Mouse (Mus musculus) frontal cortex, postnatal 10 days (tissue): ENCODE results near the gene Abr.

Source experiments
- DNase-seq, 2 experiments: peaks; one replicate each; pipeline ENCODE4 v3.0.0; 2022; ENCODE audit warnings: low spot score in 2 of 2, mixed read lengths in 1 of 2

Gene Abr

GRCm38 (mm10) chr11:76406702-76407583, 215.2 kb downstream of the Abr start, which contains the start of gene Timm22:
TSS of gene Timm22 (plus strand) at chr11:76406952.
- DNase-seq = peak; percentile 92 to 95

- no peak for DNase-seq
These were observed 216.4 kb downstream of the Abr start for GRCm38 (mm10) chr11:76405626-76406264.

GRCm38 (mm10) chr11:76405113-76405512, 217.0 kb downstream of the Abr start:
- DNase-seq = no peak

GRCm38 (mm10) chr11:76401398-76401797, 220.7 kb downstream of the Abr start:
- DNase-seq = no peak

- no peak for DNase-seq
These were observed 222.4 kb downstream of the Abr start for GRCm38 (mm10) chr11:76399587-76400330.

- peak; percentile 65 to 83 for DNase-seq
These were observed 223.1 kb downstream of the Abr start, which contains the start of gene Nxn for GRCm38 (mm10) chr11:76398798-76399586. TSS of gene Nxn (minus strand) at chr11:76399140.

- peak in 1 of 2 experiments; percentile 28 for DNase-seq
These were observed 223.8 kb downstream of the Abr start for GRCm38 (mm10) chr11:76398312-76398797.

- no peak for DNase-seq
These were observed 224.3 kb downstream of the Abr start for GRCm38 (mm10) chr11:76397650-76398311.

- no peak for DNase-seq
These were observed 229.1 kb downstream of the Abr start for GRCm38 (mm10) chr11:76392996-76393395.

GRCm38 (mm10) chr11:76392532-76392931, 229.6 kb downstream of the Abr start:
- DNase-seq = no peak

GRCm38 (mm10) chr11:76388711-76389110, 233.4 kb downstream of the Abr start:
- DNase-seq = no peak

- no peak for DNase-seq
These were observed 235.0 kb downstream of the Abr start for GRCm38 (mm10) chr11:76387097-76387496.

GRCm38 (mm10) chr11:76385746-76386145, 236.4 kb downstream of the Abr start:
- no peak for DNase-seq

- DNase-seq = no peak
These were observed 237.1 kb downstream of the Abr start for GRCm38 (mm10) chr11:76385017-76385416.

GRCm38 (mm10) chr11:76384307-76384706, 237.8 kb downstream of the Abr start:
- DNase-seq = no peak

- DNase-seq = no peak
These were observed 239.3 kb downstream of the Abr start for GRCm38 (mm10) chr11:76382711-76383324.

- DNase-seq = no peak
These were observed 240.8 kb downstream of the Abr start for GRCm38 (mm10) chr11:76381201-76381885.

- no peak for DNase-seq
These were observed 242.1 kb downstream of the Abr start for GRCm38 (mm10) chr11:76379921-76380544.

- no peak for DNase-seq
These were observed 245.7 kb downstream of the Abr start for GRCm38 (mm10) chr11:76376425-76376824.
